In genomic region chr11:31870285-31871010, GRCm38 (mm10) we compare ENCODE assay signal across 7 mouse cellular contexts. TPM values are rescaled to one million over a fixed set of nuclear protein-coding genes. Genes with fewer than 3 reads are reported as not detected.
DNase-seq lines count a peak whose midpoint lies in the region; ATAC-seq lines count a peak whose summit lies in the region.

No protein-coding gene starts in this region.

- no peaks in the 10 kb centered on the region for H3K9me3 ChIP-seq in intestine, embryonic 16.5 days (ENCODE audit: control insufficient read depth, low read length)
- H3K9me3 ChIP-seq in midbrain, embryonic 11.5 days (ENCODE audit: control insufficient read depth, low read length) = no peaks in the 10 kb centered on the region

- H3K4me2 ChIP-seq in intestine, embryonic 16.5 days (ENCODE audit: low read depth, low read length) = peak overlapping the region; percentile 62
- H3K4me2 ChIP-seq in midbrain, embryonic 11.5 days = peak overlapping the region; percentile 75

- H3K27me3 ChIP-seq in intestine, embryonic 16.5 days (replicated peaks; ENCODE audit: control insufficient read depth, insufficient read depth, low read length) = no peaks in the 10 kb centered on the region
- no peaks in the 10 kb centered on the region for H3K27me3 ChIP-seq in midbrain, embryonic 11.5 days (ENCODE audit: control insufficient read depth, insufficient read depth, low read length)

- ATAC-seq in intestine, embryonic 16.5 days = peak; percentile 100
- peak; percentile 100 for ATAC-seq in midbrain, embryonic 11.5 days (ENCODE audit: low FRiP score)

- peak; percentile 99 for DNase-seq in adrenal gland, adult 8-10 months
- DNase-seq in embryo, embryonic 9.5 days (ENCODE audit: extremely low spot score) = peak; percentile 98
- peak; percentile 95 to 98 for DNase-seq in gastrocnemius, postnatal 4 days (ENCODE audit: low spot score in 2 of 2)
- DNase-seq in left cerebral cortex, postnatal 36 days (ENCODE audit: low spot score in 2 of 2) = peak; percentile 96 to 97
- DNase-seq in midbrain, embryonic 11.5 days (ENCODE audit: low spot score, missing footprints) = peak; percentile 99
- peak; percentile 99 for DNase-seq in skeletal muscle tissue, adult 2 months (ENCODE audit: low read depth, low spot score)

- H3K9ac ChIP-seq in intestine, embryonic 16.5 days (ENCODE audit: low read depth, low read length) = peak overlapping the region; percentile 83
- H3K9ac ChIP-seq in midbrain, embryonic 11.5 days (ENCODE audit: low read length) = peak overlapping the region; percentile 83

- H3K27ac ChIP-seq in intestine, embryonic 16.5 days (ENCODE audit: low read length) = peak overlapping the region; percentile 72
- H3K27ac ChIP-seq in midbrain, embryonic 11.5 days (ENCODE audit: low read depth, low read length) = peak overlapping the region; percentile 78

- H3K4me1 ChIP-seq in intestine, embryonic 16.5 days (ENCODE audit: control insufficient read depth, insufficient read depth, low read length) = peaks cover 9% of the 10 kb centered on the region; the same call in 1 of the 2 replicates
- peaks cover 6% of the 10 kb centered on the region; the same call in 1 of the 2 replicates for H3K4me1 ChIP-seq in midbrain, embryonic 11.5 days (ENCODE audit: control insufficient read depth, insufficient read depth, low read length)

- H3K4me3 ChIP-seq in intestine, embryonic 16.5 days (ENCODE audit: low read length) = peak overlapping the region; percentile 86
- peak overlapping the region; percentile 85 for H3K4me3 ChIP-seq in midbrain, embryonic 11.5 days (ENCODE audit: low read depth, low read length)

- H3K36me3 ChIP-seq in intestine, embryonic 16.5 days (ENCODE audit: control insufficient read depth, insufficient read depth, low read length) = no peaks in the 10 kb centered on the region
- no peaks in the 10 kb centered on the region for H3K36me3 ChIP-seq in midbrain, embryonic 11.5 days (ENCODE audit: control insufficient read depth, insufficient read depth, low read length)

- intact Hi-C loops in left cerebral cortex, postnatal 36 days (cut with DNase I) = loop anchor here (2.0 to 5.0 kb wide), 4 partner anchors 53 to 193 kb away; no protein-coding TSS in a partner anchor

- under 1% methylated on average over 52 of the region's 53 CpGs for WGBS in intestine, embryonic 16.5 days
- under 1% methylated on average over 53 of the region's 53 CpGs for WGBS in midbrain, embryonic 11.5 days

RNA-seq across cellular contexts. Expression of gene Cpeb4, which starts 1.6 kb away (rescaled TPM):
- total RNA-seq in adrenal gland, adult 8-10 months (2022) = 100 to 1,000 TPM in 3 of 4 experiments, 10 to 100 TPM in 1; 96.9 to 175 (median 107) TPM
- total RNA-seq in gastrocnemius, postnatal 4 days (2021) = 10 to 100 TPM; 69.5 to 76.1 TPM
- 3.0 and 5.2 TPM in 2 replicates for polyA plus RNA-seq in intestine, embryonic 16.5 days (2015; fragmentation: Nextera tagmentation; extraction: Ambion mirVana)
- 100 to 1,000 TPM; 146 to 158 TPM for total RNA-seq in left cerebral cortex, postnatal 36 days (2021)
- 11.7 and 17.2 TPM in 2 replicates for polyA plus RNA-seq in midbrain, embryonic 11.5 days (2014; fragmentation: Nextera tagmentation; extraction: Ambion mirVana)

Comparison
In these comparisons a context has a peak if more than half of its experiments do, and no peak if none do; other contexts are left out.
1. Peak in every context shown above with its lines: DNase-seq, ATAC-seq, H3K4me3 ChIP-seq and H3K27ac ChIP-seq.